ENCODE assay signal across 9 mouse cellular contexts in genomic region chr7:37369698-37370097, GRCm38 (mm10).
DNase-seq lines count a peak whose midpoint lies in the region; ATAC-seq and TF ChIP-seq lines count a peak whose summit lies in the region.
"Had no signal": no experiment of that assay in that cellular context is flagged by ENCODE, and none has a peak within 500 bp of the region (broad histone marks: within the 10 kb centered on the region; RNA-seq: fewer than 3 reads in every experiment).

No protein-coding gene starts in this region.

- H3K4me2 ChIP-seq in forebrain, embryonic 11.5 days (ENCODE audit: low read depth, low read length, severe bottlenecking), result no peak overlapping the region
- no peak overlapping the region for H3K4me2 ChIP-seq in forebrain, embryonic 13.5 days
- no peak overlapping the region for H3K4me2 ChIP-seq in liver, postnatal 0 days (ENCODE audit: low read depth, low read length)
- H3K4me2 ChIP-seq in liver, embryonic 12.5 days, result no peak overlapping the region
- H3K4me2 ChIP-seq in kidney, embryonic 15.5 days, result no peak overlapping the region

- no peaks in the 10 kb centered on the region for H3K36me3 ChIP-seq in forebrain, embryonic 11.5 days (ENCODE audit: control insufficient read depth, insufficient read depth, low read length)
- no peaks in the 10 kb centered on the region for H3K36me3 ChIP-seq in forebrain, embryonic 13.5 days (ENCODE audit: poor library complexity, severe bottlenecking)
- H3K36me3 ChIP-seq in liver, postnatal 0 days (replicated peaks; ENCODE audit: insufficient read depth, low read length), result no peaks in the 10 kb centered on the region
- no peaks in the 10 kb centered on the region for H3K36me3 ChIP-seq in liver, embryonic 12.5 days
- H3K36me3 ChIP-seq in kidney, embryonic 15.5 days, result no peaks in the 10 kb centered on the region

- H3K9ac ChIP-seq in forebrain, embryonic 11.5 days (ENCODE audit: low read length), result no peak overlapping the region
- H3K9ac ChIP-seq in forebrain, embryonic 13.5 days, result no peak overlapping the region
- no peak overlapping the region for H3K9ac ChIP-seq in liver, postnatal 0 days (replicated peaks)
- H3K9ac ChIP-seq in liver, embryonic 12.5 days, result no peak overlapping the region
- H3K9ac ChIP-seq in kidney, embryonic 15.5 days, result no peak overlapping the region

- H3K27ac ChIP-seq in forebrain, embryonic 11.5 days (ENCODE audit: low read depth, low read length), result no peak overlapping the region
- no peak overlapping the region for H3K27ac ChIP-seq in forebrain, embryonic 13.5 days
- H3K27ac ChIP-seq in liver, postnatal 0 days (ENCODE audit: low read depth), result no peak overlapping the region
- H3K27ac ChIP-seq in liver, embryonic 12.5 days, result no peak overlapping the region
- no peak overlapping the region for H3K27ac ChIP-seq in kidney, embryonic 15.5 days

- 40% methylated on average over 4 of the region's 4 CpGs for WGBS in forebrain, embryonic 11.5 days
- 45% methylated on average over 4 of the region's 4 CpGs for WGBS in forebrain, embryonic 13.5 days
- WGBS in liver, postnatal 0 days (ENCODE audit: insufficient replicate concordance), result 48% methylated on average over 4 of the region's 4 CpGs
- 31% methylated on average over 4 of the region's 4 CpGs for whole genome bisulfite sequencing in liver, embryonic 12.5 days (ENCODE audit: insufficient replicate concordance)
- 48% methylated on average over 4 of the region's 4 CpGs for WGBS in kidney, embryonic 15.5 days

- TF ChIP-seq CTCF in liver, postnatal 0 days (IDR thresholded peaks at IDR 0.05; ENCODE audit: low read depth), result peak; percentile 56

- DNase-seq in forebrain, embryonic 11.5 days (ENCODE audit: low spot score), result peak; percentile 76
- DNase-seq in liver, postnatal 0 days, result peak; percentile 29
- peak; percentile 45 for DNase-seq in brain, adult 2 months (ENCODE audit: low read depth, low spot score)
- DNase-seq in retina, postnatal 1 day, result peak; percentile 72

- no peaks in the 10 kb centered on the region for H3K9me3 ChIP-seq in forebrain, embryonic 11.5 days (ENCODE audit: control insufficient read depth, low read length)
- H3K9me3 ChIP-seq in forebrain, embryonic 13.5 days (replicated peaks), result no peaks in the 10 kb centered on the region
- no peaks in the 10 kb centered on the region for H3K9me3 ChIP-seq in liver, postnatal 0 days (ENCODE audit: low read length)
- no peaks in the 10 kb centered on the region for H3K9me3 ChIP-seq in liver, embryonic 12.5 days (replicated peaks)
- H3K9me3 ChIP-seq in kidney, embryonic 15.5 days (replicated peaks), result no peaks in the 10 kb centered on the region

- no peaks in the 10 kb centered on the region for H3K27me3 ChIP-seq in forebrain, embryonic 11.5 days (ENCODE audit: control insufficient read depth, insufficient read depth, low read length)
- no peaks in the 10 kb centered on the region for H3K27me3 ChIP-seq in forebrain, embryonic 13.5 days
- H3K27me3 ChIP-seq in liver, postnatal 0 days (ENCODE audit: insufficient read depth, low read length), result no peaks in the 10 kb centered on the region
- peaks cover 6% of the 10 kb centered on the region; the same call in 1 of the 2 replicates for H3K27me3 ChIP-seq in liver, embryonic 12.5 days (replicated peaks)
- no peaks in the 10 kb centered on the region for H3K27me3 ChIP-seq in kidney, embryonic 15.5 days
- H3K27me3 ChIP-seq: CH12.LX had no signal

- H3K4me3 ChIP-seq in forebrain, embryonic 11.5 days (ENCODE audit: low read depth, low read length), result no peak overlapping the region
- H3K4me3 ChIP-seq in forebrain, embryonic 13.5 days, result no peak overlapping the region
- H3K4me3 ChIP-seq in liver, postnatal 0 days (ENCODE audit: low read depth, low read length), result no peak overlapping the region
- H3K4me3 ChIP-seq in liver, embryonic 12.5 days, result no peak overlapping the region
- H3K4me3 ChIP-seq in kidney, embryonic 15.5 days (replicated peaks), result no peak overlapping the region

- H3K4me1 ChIP-seq in forebrain, embryonic 11.5 days (replicated peaks; ENCODE audit: control insufficient read depth, insufficient read depth, low read length), result no peaks in the 10 kb centered on the region; the same call in 1 of the 2 replicates
- H3K4me1 ChIP-seq in forebrain, embryonic 13.5 days, result peaks cover 18% of the 10 kb centered on the region
- H3K4me1 ChIP-seq in liver, postnatal 0 days (ENCODE audit: insufficient read depth), result no peaks in the 10 kb centered on the region
- H3K4me1 ChIP-seq in liver, embryonic 12.5 days, result no peaks in the 10 kb centered on the region
- H3K4me1 ChIP-seq in kidney, embryonic 15.5 days, result peaks cover 3% of the 10 kb centered on the region

- TF ChIP-seq EP300 in liver, postnatal 0 days (IDR thresholded peaks at IDR 0.05; ENCODE audit: low read depth), result no peak

- no peak for ATAC-seq in forebrain, embryonic 11.5 days (replicated peaks; ENCODE audit: low FRiP score)
- no peak for ATAC-seq in forebrain, embryonic 13.5 days
- no peak for ATAC-seq in liver, postnatal 0 days
- ATAC-seq in liver, embryonic 12.5 days, result no peak
- ATAC-seq in kidney, embryonic 15.5 days (replicated peaks; ENCODE audit: low FRiP score), result no peak
- no peak for ATAC-seq in inflammation-experienced regulatory T-cells, adult 6 months
